Mouse (Mus musculus) brain, embryonic 14.5 days (tissue): ENCODE data around the gene Zfp706. TPM values are rescaled to one million over a fixed set of nuclear protein-coding genes. Genes with fewer than 3 reads are reported as not detected.

Source experiments
- DNase-seq: peaks from one replicate; pipeline ENCODE4 v3.0.0-alpha.2; 2011; ENCODE audit warnings: low read depth
- CTCF ChIP-seq: fragments of 200-500 bp; IDR thresholded peaks from 2 replicates; pipeline ENCODE4 v1.5.1; 2012; ENCODE audit warnings: inconsistent platforms, mild to moderate bottlenecking, moderate library complexity, borderline replicate concordance; ENCODE audit not compliant: insufficient read depth, insufficient read length; ENCODE audit errors: extremely low read depth
- POLR2A ChIP-seq: fragments of 200-500 bp; IDR thresholded peaks from 2 replicates; pipeline ENCODE4 v1.6.1; 2012; ENCODE audit warnings: mild to moderate bottlenecking, inconsistent platforms, borderline replicate concordance; ENCODE audit not compliant: poor library complexity, insufficient read depth, insufficient read length, severe bottlenecking; ENCODE audit errors: extremely low read depth
- polyA plus RNA-seq: library from polyadenylated mRNA; depleted of rRNA; stranded (reverse); fragments of >200 nt; gene quantifications from 2 replicates; pipeline ENCODE4 v1.2.3, GENCODE M21; 2012

Gene Zfp706
- polyA plus RNA-seq, 1 experiment: 99.6 TPM

DNA sequence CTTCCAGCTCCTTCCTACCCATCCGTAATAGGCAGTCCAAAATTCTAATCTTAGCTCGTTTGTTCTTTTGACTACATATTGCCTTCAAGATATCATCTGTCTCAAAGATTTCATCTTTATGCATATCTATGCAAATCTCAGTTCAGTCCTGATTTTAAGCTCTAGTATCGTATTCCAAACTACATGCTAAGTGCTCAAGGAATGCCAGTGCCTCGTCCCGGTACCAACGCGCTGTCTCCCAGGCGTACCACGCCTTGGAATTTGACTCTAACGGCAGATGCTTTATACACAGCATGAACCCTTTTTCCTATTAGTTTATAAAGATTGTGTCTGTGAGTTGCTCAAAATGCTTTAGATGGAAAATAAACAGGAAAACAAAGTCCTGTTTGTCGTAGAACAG, 17.7 kb downstream of the Zfp706 start:
- TF ChIP-seq POLR2A (no peak), CTCF (no peak)
- no peak for DNase-seq

DNA sequence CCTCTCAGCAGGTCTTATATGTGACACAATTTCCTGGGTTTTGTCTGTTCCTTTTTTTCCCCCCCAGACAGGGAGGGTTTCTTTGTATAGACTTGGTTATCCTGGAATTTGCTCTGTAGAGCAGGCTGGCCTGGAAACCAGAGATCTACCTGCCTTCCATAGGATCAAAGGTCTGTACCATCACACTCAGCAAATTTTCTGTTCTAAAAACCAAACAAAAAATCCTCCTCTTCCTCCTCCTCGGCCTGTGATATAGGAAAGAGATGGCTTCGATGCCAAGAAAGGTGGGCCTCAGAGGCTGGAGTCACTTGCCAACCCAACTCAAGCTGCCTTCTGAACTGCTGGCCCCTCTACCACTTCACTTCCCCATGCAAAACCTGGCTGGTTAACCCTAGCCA, 18.9 kb downstream of the Zfp706 start:
- no peak for DNase-seq
- TF ChIP-seq CTCF (no peak), POLR2A (no peak)

DNA sequence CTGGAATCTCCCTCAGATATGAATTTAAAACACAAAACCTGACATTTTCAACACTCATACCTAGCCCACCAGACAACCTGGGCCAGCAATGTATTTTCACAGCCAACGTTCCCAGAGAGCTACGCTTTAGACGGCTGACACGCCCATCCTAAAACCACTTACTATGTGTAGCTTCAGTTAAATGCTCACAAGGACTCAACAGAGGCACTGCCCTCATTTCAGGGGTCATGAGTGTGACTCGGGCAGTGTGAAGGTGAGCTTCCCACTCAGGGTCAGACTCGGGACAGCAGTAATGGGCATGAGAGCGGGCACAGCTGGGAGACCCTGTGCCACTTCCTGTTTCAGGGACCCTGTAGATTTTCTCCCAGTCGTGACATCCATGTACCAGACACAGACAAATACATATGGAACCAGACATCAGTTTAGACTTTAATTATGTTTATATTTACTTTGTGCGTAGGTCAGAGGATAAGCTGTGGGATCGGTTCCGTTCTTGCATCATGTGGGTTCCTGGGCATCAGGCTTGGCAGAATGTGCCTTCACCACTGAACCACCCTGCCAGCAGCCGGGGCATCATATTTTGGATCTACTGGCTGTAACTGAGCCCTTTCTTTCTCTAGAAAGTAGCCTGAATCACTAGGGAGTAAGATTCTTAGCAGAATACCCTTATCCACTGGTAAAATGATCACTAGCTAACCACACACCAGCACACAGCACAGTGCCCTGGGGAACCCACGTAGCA, 19.4 kb downstream of the Zfp706 start:
- TF ChIP-seq CTCF (no peak), POLR2A (no peak)
- no peak for DNase-seq

- TF ChIP-seq POLR2A (no peak), CTCF (no peak)
- DNase-seq: peak; percentile 29
Observed at GRCm38 (mm10) chr15:36987211-36987877, 20.2 kb downstream of the Zfp706 start.

GRCm38 (mm10) chr15:36985567-36985925, 22.0 kb downstream of the Zfp706 start:
- TF ChIP-seq CTCF (no peak), POLR2A (no peak)
- DNase-seq: no peak

- no peak for DNase-seq
Observed at GRCm38 (mm10) chr15:36984921-36985566, 22.5 kb downstream of the Zfp706 start.

DNA sequence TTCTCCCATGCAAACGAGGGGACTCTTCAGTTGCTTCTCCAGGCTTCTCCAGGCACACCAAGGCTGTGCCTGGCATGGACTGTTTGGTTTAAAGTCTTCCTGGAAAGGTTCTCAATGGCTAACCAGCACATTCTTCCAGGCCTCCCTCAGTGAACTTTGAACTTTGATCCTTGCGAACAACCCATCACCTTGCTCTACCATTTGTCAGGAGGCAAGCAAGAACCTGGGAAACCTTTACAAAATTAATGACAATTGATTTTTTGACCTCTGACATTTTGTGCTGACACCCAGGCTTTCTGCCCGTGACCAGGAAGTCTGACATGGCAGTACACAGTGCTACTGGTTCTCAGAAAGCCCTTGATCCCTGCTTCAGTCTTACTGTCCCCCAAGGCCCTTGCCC, 24.1 kb downstream of the Zfp706 start:
- no peak for DNase-seq
- TF ChIP-seq POLR2A (no peak), CTCF (no peak)

More at GRCm38 (mm10) chr15:36984921-36985566, 22.5 kb downstream of the Zfp706 start:
- no peak for TF ChIP-seq POLR2A
- no peak for TF ChIP-seq CTCF

DNA sequence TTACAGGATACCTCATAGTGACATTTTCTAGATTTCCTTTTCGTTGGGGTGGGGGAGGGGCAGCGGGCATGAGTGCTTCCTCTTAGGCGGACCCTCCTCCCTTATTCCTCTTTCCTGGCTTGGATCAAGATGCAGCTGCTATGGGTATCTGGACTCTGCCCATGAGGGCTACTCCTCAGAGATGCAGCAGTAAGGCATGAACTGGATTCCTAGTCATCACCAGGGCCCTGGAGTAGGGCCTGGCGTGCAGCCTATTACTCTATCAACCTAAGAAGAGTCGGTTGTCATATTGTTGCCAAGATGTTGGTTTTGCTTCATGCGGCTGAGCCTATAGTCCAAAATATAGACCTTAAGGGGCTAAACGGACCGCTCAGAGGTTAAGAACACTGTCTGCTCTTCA, 27.3 kb downstream of the Zfp706 start:
- TF ChIP-seq POLR2A: no peak
- no peak for TF ChIP-seq CTCF
- DNase-seq: no peak

DNA sequence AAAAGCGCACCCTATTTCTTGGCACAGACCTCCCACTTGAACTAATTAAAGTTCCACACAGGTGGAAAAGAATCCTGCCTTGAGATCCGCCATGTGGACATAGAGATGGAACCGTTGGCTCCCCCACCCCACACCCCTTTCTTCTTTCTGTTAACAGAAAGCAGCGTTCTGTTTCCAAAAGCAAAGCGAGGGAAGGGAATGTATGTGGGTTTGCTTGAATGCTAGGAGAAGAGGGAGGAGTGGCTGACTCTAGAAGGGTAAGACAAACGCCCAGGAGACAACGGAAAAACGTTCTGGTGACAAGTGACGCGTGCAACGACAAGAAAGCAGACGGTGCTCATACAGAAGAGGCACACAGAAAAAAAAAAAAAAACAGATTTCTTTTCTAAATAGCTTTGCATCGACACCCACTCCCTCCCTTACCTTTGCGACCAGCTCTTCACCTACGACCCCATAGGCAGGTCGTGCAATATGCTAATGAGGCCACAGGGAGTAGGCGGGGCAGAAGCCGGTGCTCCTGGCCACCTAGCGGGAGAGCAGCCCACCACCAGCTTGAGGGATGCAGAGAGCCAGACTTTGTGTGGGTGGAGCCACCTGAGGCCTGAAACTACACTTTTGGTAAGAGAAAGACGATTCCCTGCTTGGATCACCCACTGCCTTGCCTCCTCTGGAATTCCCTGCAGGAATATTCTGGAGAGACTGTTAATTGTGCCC, 27.9 kb downstream of the Zfp706 start:
- TF ChIP-seq CTCF (peak; percentile 76), POLR2A (no peak)
- DNase-seq: peak; percentile 87

GRCm38 (mm10) chr15:36979159-36979487, 28.4 kb downstream of the Zfp706 start:
- DNase-seq: no peak
- no peak for TF ChIP-seq CTCF
- TF ChIP-seq POLR2A: no peak

DNA sequence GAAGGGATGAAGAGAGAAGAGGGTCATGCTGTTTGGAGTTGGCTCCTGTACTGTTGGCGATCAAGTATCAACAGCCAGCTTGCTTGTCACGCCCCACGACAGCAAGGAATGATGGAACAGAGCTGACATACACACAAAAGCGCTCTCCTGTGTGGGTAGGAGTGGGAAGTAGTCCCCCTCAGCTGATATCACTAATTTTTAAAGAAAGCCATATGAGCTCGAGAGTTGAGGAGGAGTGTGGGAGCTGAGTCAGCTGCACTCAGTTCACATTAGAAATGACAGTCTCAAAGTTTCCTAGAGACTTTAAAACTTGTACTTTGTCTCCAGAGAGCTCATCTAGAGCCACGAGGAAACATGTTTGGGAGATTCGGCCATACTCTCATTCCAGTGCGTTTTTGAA, 29.8 kb downstream of the Zfp706 start:
- no peak for TF ChIP-seq POLR2A
- no peak for TF ChIP-seq CTCF
- no peak for DNase-seq

- no peak for DNase-seq
- TF ChIP-seq CTCF: no peak
- no peak for TF ChIP-seq POLR2A
Observed at GRCm38 (mm10) chr15:36975690-36976089, 31.9 kb downstream of the Zfp706 start.

GRCm38 (mm10) chr15:36975256-36975620, 32.3 kb downstream of the Zfp706 start:
- no peak for TF ChIP-seq CTCF
- TF ChIP-seq POLR2A: no peak
- no peak for DNase-seq
